Mouse (Mus musculus): ENCODE data around the gene Tuba8.
A peak's percentile ranks its signal among the peaks of the same experiment; 100 is the strongest.

Gene Tuba8

DNA sequence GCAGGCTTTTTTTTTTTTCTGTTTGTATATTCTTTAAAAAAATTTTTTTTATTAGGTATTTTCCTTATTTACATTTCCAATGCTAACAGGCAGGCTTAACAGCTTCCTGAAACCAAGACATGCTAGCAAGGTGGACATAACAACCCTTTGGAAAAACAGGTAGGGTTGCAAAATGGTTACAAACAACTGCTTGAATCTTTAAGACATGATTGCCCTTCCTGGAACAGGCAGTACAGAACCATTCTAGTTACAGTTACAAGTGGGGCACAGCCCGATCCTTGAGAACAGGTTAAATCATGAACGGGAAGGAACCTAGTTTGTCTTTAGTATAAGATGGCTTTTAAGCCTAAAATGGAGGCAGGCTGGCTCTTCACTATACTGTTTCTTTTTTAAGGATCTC, 25.9 kb downstream of the Tuba8 start:
- DNase-seq: no peak

DNA sequence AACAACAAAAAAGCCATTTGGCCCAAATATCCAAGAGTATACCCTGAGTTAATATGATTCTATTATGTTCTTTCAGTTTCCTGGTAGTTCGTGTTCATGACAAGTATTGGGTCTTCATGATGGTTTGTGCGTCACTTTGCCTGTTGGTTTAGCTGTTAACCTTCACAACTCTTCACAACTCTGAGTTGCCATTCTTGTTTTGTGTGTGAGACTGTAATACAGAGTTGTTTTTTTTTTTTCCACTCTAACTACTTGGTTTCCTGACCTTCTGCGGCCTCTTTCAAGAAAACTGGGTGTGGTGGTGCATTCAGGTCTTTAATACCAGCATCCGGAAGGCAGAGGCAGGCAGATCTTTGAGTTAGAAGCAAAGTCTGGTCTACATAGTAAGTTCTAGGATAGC, 27.7 kb downstream of the Tuba8 start:
- no peak for DNase-seq

DNA sequence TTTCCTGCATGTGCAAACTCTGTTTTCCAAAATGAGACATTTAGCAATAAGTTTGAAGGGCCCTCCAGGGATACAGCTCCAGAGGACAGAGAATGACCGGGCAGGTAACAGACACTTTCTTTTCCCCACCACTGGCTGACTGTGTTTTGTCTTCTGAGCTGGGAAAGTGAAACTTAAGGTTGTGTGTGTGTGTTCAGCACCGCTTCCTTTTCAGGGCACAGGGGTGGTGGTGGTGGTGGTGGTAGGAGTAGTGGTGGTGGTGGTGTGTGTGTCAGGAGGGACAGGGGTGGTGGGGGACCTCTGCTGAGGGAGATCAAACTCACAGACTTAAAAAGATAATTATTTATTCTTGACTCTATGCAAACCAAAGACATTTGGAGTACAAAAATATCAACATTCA, 31.3 kb downstream of the Tuba8 start:
- no peak for DNase-seq

DNA sequence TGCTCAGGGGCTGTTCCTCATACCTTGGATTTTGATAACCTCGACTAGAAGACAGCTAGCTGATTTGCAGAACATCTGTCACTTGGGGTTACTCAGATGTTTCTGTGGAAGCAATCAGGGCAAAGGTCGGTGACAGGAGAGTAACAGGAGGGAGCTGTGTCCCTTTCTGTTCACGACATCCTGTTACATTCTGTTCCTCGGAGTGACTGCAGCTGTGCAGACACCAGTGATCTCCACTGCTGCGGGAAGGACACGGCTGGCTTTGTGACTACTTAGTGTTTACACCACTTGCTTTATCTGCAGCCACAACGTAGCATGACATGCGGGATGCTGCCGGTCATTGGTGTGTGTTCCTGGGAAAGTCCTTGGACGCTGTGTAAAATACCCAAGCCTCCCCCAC, 32.7 kb downstream of the Tuba8 start:
- DNase-seq: no peak

DNA sequence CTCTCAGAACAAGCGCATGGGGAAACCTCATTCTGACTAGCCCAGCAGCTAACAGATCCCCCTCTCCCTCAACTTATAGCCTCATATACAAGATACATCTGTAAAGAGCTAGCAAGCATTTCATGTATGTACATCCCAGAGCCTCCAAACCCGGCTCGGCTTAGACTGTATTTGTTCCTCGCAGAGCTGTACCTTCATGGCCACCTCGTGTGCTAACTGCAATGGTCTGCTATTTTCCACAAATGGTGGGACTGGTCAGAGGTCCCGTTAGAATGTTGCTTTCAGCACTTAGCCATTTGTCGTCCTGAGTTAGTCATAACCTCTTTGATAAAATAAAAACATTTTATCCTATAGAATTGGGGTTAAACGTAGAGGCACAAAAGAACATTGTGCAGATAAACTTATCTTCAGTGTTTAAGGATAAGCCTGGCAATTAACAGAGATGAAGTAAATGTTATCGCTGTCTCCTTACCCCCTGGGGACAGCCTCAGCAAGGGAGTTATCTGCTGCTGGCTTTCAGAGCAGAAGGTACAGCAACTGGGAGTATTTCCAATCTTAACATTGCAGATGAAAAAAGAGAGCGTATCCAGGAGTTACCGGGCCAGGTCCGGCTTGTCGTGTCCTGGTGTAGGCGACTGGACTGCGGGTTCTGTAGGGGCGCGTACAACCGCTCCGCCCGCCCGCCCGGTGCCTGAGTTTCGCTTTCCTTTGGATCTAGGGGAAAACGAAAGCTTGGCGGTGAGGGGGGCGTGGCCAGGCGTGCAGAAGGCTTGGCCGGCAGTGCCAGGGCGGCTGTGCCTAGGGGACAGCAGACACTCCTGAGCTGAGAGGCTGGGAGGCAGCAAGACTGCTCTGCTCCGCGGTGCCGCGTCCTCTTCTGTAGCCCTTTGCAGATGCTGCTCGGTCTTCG, 34.9 kb downstream of the Tuba8 start, which contains the start of gene Usp18:
Gene Usp18 (plus strand): TSS at position 780 of the 910 bp plus-strand sequence.
- peak; percentile 68 for DNase-seq

DNA sequence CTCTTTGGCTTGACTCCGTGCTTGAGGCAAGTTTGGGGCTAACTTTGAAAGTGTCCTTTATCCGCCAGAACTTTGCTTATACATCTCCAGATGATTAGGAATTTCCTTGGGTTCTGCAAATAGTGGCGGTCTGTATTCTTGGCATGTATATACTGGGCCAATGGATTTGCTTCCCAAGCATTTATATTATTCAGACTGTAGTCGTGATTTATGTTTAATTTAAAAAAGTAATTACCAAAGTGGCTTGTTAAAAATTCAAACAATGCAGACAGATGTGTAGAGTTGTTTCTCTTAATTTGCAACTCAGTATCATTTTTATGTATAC, 35.5 kb downstream of the Tuba8 start:
- no peak for DNase-seq

DNA sequence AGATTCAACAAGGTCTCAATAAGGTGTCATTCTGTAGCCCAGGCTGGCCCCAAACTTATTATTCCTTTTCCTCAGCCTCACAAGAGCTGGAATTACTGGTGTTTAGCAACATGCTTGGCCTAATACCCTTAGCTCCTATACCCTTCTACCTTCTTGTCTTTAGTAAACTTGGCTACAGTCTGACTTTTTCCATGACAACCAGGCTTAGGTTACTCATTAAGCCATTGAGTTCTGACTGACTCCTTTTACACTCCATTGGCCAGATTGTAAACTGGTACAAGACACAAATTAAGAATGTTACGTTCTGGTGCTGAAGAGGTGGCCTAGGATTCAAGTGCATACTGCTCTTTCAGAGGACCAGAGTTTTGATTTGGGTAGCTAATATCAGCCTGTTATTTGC, 39.9 kb downstream of the Tuba8 start:
- DNase-seq: no peak

DNA sequence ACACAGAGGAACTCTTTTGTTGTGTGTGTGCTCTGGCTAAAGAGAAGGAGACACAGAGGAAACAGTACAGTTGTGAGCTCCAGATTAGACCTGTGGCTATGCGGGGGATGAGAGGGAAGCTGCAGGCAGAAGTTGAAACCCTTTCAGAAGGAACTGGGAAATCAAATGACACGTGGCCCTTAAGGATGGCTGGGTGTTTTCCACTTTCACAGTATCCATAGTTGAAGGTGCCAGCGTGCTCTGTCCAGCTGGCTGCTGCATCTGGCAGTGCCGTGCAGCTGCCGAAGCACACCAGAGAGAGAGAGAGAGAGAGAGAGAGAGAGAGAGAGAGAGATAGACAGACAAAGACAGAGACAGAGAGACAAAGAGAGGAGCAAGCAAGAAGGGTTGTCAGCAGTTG, 40.8 kb downstream of the Tuba8 start:
- DNase-seq: no peak

DNA sequence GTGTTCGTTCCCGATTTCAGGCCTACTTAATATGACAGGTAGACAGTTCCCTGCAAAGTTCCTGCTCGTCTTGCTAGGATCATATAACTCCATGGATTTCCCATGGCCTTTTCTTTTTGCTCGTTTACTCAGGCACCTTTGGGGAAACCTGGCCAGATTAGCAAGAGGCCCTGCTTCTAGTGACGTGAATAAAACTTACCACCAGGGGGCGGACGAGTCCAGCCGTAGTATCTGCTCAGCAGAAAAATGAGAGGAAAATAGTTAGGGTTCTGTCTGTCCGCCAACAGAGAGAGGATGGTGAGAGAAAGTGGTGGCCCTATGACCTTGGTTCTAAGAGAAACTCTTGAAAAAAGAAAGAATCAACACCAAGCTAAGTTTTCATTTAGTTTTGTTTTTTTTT, 50.1 kb downstream of the Tuba8 start:
- DNase-seq: peak; percentile 84

GRCm38 (mm10) chr6:121261233-121261632, 50.7 kb downstream of the Tuba8 start:
- DNase-seq: no peak

GRCm38 (mm10) chr6:121262004-121262403, 51.5 kb downstream of the Tuba8 start:
- no peak for DNase-seq

GRCm38 (mm10) chr6:121262496-121262895, 52.0 kb downstream of the Tuba8 start:
- DNase-seq: no peak

GRCm38 (mm10) chr6:121270156-121270555, 59.7 kb downstream of the Tuba8 start:
- DNase-seq: no peak

DNA sequence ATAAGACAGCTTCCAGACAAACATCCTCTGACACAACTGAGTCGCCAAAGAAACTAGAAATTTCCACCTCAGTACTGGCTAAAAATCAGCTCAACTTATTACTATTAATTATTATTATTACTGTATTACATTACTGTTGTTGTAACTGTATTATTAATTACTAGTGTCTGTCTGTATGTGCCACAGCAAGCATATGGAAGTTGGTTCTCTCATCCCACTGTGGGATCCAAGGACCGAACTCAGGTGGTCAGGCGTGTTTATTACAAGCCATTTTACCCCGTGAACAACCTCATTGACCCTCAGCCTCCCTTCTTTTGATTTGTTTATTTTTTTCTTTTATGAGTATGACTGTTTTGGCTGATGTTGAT, 61.2 kb downstream of the Tuba8 start:
- DNase-seq: no peak

DNA sequence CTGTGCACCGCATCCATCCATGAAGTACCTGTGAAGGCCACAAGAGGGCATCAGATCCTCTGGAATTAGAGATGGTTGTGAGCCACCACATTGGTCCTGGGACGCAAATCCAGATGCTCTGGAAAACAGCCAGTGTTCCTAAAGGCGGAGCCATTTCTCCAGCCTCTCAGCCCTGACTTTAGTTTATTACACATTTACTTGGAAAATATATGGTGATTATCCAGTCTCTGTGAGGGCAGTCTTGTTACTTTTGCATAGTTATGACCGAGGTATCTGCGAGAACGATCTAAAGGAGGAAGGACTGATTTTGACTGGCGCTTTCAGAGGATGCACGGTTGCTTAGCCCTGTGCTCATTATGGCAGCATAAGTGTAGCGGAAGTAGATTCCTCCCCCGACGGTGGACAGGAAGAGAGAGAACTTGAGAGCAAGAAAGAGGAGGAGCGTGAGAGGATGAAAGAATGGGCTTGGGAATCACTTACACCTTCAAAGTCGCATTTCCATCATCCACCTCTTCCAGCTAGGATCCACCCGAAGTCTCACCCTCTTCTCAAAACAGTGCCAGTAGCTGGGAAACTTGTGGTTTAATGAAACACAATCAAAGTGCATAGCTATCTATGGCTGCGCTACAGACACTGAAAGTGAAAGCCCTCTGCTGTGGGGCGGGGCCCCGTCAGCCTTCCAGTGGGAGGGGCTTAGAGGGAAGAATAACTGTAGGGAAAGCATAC, 61.7 kb downstream of the Tuba8 start:
- peak; percentile 76 for DNase-seq

DNA sequence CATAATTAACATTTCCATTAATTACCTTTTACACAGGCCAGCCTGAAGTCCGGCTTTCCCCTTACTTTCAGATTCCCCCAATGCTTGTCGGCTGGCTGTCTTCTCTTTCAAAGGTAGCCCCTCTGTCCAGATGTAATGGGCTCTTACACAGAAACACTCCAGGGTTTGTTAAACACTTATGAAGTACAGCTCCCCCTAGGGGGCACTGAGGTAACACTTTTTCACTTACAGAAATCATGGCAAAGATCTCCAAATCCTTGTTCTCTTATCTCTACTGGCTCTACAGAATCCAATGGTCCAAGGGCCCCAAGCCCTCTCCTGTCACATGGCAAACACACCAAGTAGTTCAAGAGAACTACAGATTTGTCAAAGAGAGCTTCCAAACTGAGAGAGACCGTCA, 63.9 kb downstream of the Tuba8 start:
- peak; percentile 19 for DNase-seq
